Mouse (Mus musculus) embryo, embryonic 9.5 days (tissue): ENCODE results near the gene Lrrc2.

Experiments used
- DNase-seq: peaks from one replicate; pipeline ENCODE4 v3.0.0-alpha.2; 2017; ENCODE audit errors: extremely low spot score

Lrrc2 gene

GRCm38 (mm10) chr9:110951397-110951796 is at the start of gene Lrrc2:
Gene Lrrc2 (plus strand): TSS chr9:110951545.
- no peak for DNase-seq

- no peak for DNase-seq
Observed at GRCm38 (mm10) chr9:110902271-110902670, 49.1 kb upstream of the Lrrc2 start.

GRCm38 (mm10) chr9:110907201-110907837 is 44.0 kb upstream of the Lrrc2 start:
- no peak for DNase-seq

- DNase-seq, result no peak
Observed at GRCm38 (mm10) chr9:110907838-110908630, 43.3 kb upstream of the Lrrc2 start.

GRCm38 (mm10) chr9:110908631-110909016 is 42.7 kb upstream of the Lrrc2 start:
- no peak for DNase-seq

GRCm38 (mm10) chr9:110909371-110909967 is 41.9 kb upstream of the Lrrc2 start:
- no peak for DNase-seq

- no peak for DNase-seq
Observed at GRCm38 (mm10) chr9:110914631-110915236, 36.6 kb upstream of the Lrrc2 start.

GRCm38 (mm10) chr9:110915466-110915865 is 35.9 kb upstream of the Lrrc2 start:
- DNase-seq, result no peak

- no peak for DNase-seq
Observed at GRCm38 (mm10) chr9:110916786-110917185, 34.6 kb upstream of the Lrrc2 start, which contains the start of gene Fam240a. Gene Fam240a (minus strand): TSS chr9:110916861.

GRCm38 (mm10) chr9:110920665-110921419 is 30.5 kb upstream of the Lrrc2 start:
- DNase-seq, result no peak

GRCm38 (mm10) chr9:110922759-110923158 is 28.6 kb upstream of the Lrrc2 start:
- DNase-seq, result peak; percentile 66

- no peak for DNase-seq
Observed at GRCm38 (mm10) chr9:110931573-110931972, 19.8 kb upstream of the Lrrc2 start.

GRCm38 (mm10) chr9:110933850-110934437 is 17.4 kb upstream of the Lrrc2 start:
- DNase-seq, result no peak

- DNase-seq, result no peak
Observed at GRCm38 (mm10) chr9:110935941-110936340, 15.4 kb upstream of the Lrrc2 start.

GRCm38 (mm10) chr9:110937506-110938490 is 13.5 kb upstream of the Lrrc2 start:
- DNase-seq, result no peak

- no peak for DNase-seq
Observed at GRCm38 (mm10) chr9:110944265-110944664, 7.1 kb upstream of the Lrrc2 start.

GRCm38 (mm10) chr9:110945343-110945742 is 6.0 kb upstream of the Lrrc2 start:
- no peak for DNase-seq

- no peak for DNase-seq
Observed at GRCm38 (mm10) chr9:110945926-110946325, 5.4 kb upstream of the Lrrc2 start, which contains the start of gene Tdgf1. Gene Tdgf1 (minus strand): TSS chr9:110946158.

GRCm38 (mm10) chr9:110946548-110947044 is 4.7 kb upstream of the Lrrc2 start:
- peak; percentile 42 for DNase-seq

GRCm38 (mm10) chr9:110947261-110947661 is 4.1 kb upstream of the Lrrc2 start:
- DNase-seq, result no peak
